Mouse (Mus musculus): ENCODE data around the gene Tmprss3. TPM values are rescaled to one million over a fixed set of nuclear protein-coding genes. Genes with fewer than 3 reads are reported as not detected.

Tmprss3 gene
- not detected in 2 replicates for polyA plus RNA-seq (2015; fragmentation: Nextera tagmentation; extraction: Ambion mirVana)

DNA sequence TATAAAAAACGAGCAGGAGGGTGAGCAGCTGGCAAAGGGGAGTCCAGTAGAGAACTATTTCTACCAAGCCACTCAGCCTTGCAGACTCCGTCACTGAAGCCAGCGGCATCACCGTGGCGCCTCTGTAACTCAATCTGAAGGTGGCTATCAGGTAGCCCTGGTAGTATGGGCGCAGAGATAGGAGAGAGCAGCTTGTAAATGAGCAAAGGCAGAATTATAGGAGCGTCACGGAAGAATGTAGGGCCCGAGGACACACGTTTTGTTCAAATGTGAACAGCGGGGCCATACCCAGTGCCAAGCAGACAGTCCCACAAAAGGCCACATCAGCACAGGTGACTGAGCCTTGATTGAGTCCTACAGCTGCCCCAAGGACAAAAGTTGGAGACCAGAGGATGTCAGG lies at the start of gene Tmprss3:
Tmprss3 (minus strand) TSS at position 101 of the 400 bp plus-strand sequence.
- H3K9me3 ChIP-seq (replicated peaks; ENCODE audit: control insufficient read depth, low read length) = no peaks in the 10 kb centered on the region
- H3K36me3 ChIP-seq (ENCODE audit: control insufficient read depth, insufficient read depth) = no peaks in the 10 kb centered on the region
- no peaks in the 10 kb centered on the region for H3K4me1 ChIP-seq (ENCODE audit: control insufficient read depth, insufficient read depth, low read length)
- H3K9ac ChIP-seq (ENCODE audit: low read length) = no peak within 1 kb of the TSS
- no peaks in the 10 kb centered on the region for H3K27me3 ChIP-seq (ENCODE audit: control insufficient read depth, insufficient read depth, low read length)
- no peak for ATAC-seq (replicated peaks; ENCODE audit: extremely low read depth, insufficient read depth, low FRiP score)
- H3K4me3 ChIP-seq (ENCODE audit: low read length) = no peak within 1 kb of the TSS
- 83% methylated on average over 11 of the region's 11 CpGs for WGBS
- H3K4me2 ChIP-seq (ENCODE audit: low read depth, low read length) = no peak within 1 kb of the TSS
- H3K27ac ChIP-seq (ENCODE audit: low read length) = no peak within 1 kb of the TSS

GRCm38 (mm10) chr17:31247144-31247543 lies 48.4 kb upstream of the Tmprss3 start:
- ATAC-seq (replicated peaks; ENCODE audit: extremely low read depth, insufficient read depth, low FRiP score) = no peak
- Histone ChIP-seq H3K4me1 (ENCODE audit: control insufficient read depth, insufficient read depth, low read length) (peaks cover 7% of the 10 kb centered on the region), H3K9ac (ENCODE audit: low read length) (no peak overlapping the region), H3K9me3 (replicated peaks; ENCODE audit: control insufficient read depth, low read length) (peaks cover 4% of the 10 kb centered on the region; the same call in 1 of the 2 replicates), H3K36me3 (ENCODE audit: control insufficient read depth, insufficient read depth) (no peaks in the 10 kb centered on the region), H3K4me3 (ENCODE audit: low read length) (no peak overlapping the region), H3K4me2 (ENCODE audit: low read depth, low read length) (no peak overlapping the region), H3K27me3 (ENCODE audit: control insufficient read depth, insufficient read depth, low read length) (no peaks in the 10 kb centered on the region), H3K27ac (ENCODE audit: low read length) (no peak overlapping the region)
- 25% methylated on average over 5 of the region's 5 CpGs for WGBS

DNA sequence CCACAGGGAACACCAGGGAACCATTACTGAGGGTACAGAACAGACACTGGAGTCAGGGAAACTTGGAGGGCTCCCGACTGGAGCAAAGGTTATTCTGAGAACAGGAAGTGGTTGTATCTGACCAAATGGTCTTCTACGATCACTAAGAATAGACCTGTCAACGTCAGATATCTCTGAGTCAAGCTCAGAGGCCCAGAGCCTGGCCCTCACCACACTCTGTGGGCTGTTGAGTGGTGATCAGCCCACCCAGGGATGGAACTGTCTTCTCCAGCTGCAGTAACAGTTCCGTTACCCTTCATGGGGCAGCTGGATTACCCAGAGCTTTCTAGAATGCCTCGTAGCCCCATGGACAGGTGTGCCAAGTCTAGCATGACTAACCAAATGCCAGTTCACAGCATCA lies 46.5 kb upstream of the Tmprss3 start:
- ATAC-seq (replicated peaks; ENCODE audit: extremely low read depth, insufficient read depth, low FRiP score) = peak; percentile 89

GRCm38 (mm10) chr17:31242764-31243163 lies 44.0 kb upstream of the Tmprss3 start:
- Histone ChIP-seq H3K4me2 (ENCODE audit: low read depth, low read length) (no peak overlapping the region), H3K9ac (ENCODE audit: low read length) (no peak overlapping the region), H3K27me3 (ENCODE audit: control insufficient read depth, insufficient read depth, low read length) (no peaks in the 10 kb centered on the region), H3K9me3 (replicated peaks; ENCODE audit: control insufficient read depth, low read length) (peaks cover 4% of the 10 kb centered on the region; the same call in 1 of the 2 replicates), H3K4me3 (ENCODE audit: low read length) (no peak overlapping the region), H3K36me3 (ENCODE audit: control insufficient read depth, insufficient read depth) (no peaks in the 10 kb centered on the region), H3K4me1 (ENCODE audit: control insufficient read depth, insufficient read depth, low read length) (peaks cover 7% of the 10 kb centered on the region), H3K27ac (ENCODE audit: low read length) (no peak overlapping the region)
- 0% methylated on average over 1 of the region's 1 CpGs for WGBS
- no peak for ATAC-seq (replicated peaks; ENCODE audit: extremely low read depth, insufficient read depth, low FRiP score)

More for the DNA sequence above, 46.5 kb upstream of the Tmprss3 start:
- 27% methylated on average over 5 of the region's 5 CpGs for WGBS
- H3K27ac ChIP-seq (ENCODE audit: low read length) = peak overlapping the region; percentile 27; the same call in 1 of the 2 replicates
- H3K9ac ChIP-seq (ENCODE audit: low read length) = no peak overlapping the region
- no peak overlapping the region for H3K4me3 ChIP-seq (ENCODE audit: low read length)
- no peaks in the 10 kb centered on the region for H3K36me3 ChIP-seq (ENCODE audit: control insufficient read depth, insufficient read depth)
- no peak overlapping the region for H3K4me2 ChIP-seq (ENCODE audit: low read depth, low read length)
- H3K27me3 ChIP-seq (ENCODE audit: control insufficient read depth, insufficient read depth, low read length) = no peaks in the 10 kb centered on the region
- peaks cover 4% of the 10 kb centered on the region; the same call in 1 of the 2 replicates for H3K9me3 ChIP-seq (replicated peaks; ENCODE audit: control insufficient read depth, low read length)
- H3K4me1 ChIP-seq (ENCODE audit: control insufficient read depth, insufficient read depth, low read length) = peaks cover 7% of the 10 kb centered on the region

GRCm38 (mm10) chr17:31241156-31241555 lies 42.4 kb upstream of the Tmprss3 start:
- Histone ChIP-seq H3K27me3 (ENCODE audit: control insufficient read depth, insufficient read depth, low read length) (no peaks in the 10 kb centered on the region), H3K27ac (ENCODE audit: low read length) (no peak overlapping the region), H3K4me2 (ENCODE audit: low read depth, low read length) (no peak overlapping the region), H3K36me3 (ENCODE audit: control insufficient read depth, insufficient read depth) (no peaks in the 10 kb centered on the region), H3K4me1 (ENCODE audit: control insufficient read depth, insufficient read depth, low read length) (peaks cover 7% of the 10 kb centered on the region), H3K9me3 (replicated peaks; ENCODE audit: control insufficient read depth, low read length) (peaks cover 4% of the 10 kb centered on the region; the same call in 1 of the 2 replicates), H3K9ac (ENCODE audit: low read length) (no peak overlapping the region), H3K4me3 (ENCODE audit: low read length) (no peak overlapping the region)
- ATAC-seq (replicated peaks; ENCODE audit: extremely low read depth, insufficient read depth, low FRiP score) = no peak
- 79% methylated on average over 8 of the region's 8 CpGs for WGBS

DNA sequence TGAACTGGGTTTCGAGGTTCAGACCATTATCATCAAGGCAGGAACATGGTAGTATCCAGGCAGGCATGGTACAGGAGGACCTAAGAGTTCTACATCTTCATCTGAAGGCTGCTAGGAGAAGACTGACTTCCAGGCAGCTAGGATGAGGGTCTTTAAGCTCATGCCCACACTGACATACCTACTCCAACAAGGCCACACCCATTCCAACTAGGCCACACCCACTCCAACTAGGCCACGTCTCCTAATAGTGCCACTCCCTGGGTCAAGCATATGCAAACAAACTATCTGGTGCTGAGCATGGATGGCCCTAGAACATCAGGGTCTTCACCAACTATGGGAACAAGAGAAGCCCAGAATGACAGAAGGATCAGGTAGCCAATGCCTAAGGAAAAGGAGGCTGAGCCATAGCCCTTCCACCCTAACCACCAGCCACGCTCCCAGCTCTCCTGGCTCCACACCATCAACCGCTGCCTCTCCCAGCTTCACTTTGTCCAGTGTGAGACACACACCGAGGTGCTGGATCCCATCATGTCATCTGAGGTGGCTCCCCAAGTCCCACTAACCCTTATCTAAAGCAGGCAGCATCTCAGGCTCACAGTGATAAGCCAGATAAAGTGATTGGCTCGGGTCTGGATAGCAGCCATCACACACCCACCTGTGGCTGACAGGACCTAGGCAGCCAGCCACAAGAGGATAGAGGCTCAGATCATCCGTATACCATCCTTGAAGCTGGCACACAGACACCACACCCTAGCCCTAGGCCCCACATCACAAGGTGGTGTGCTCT lies 39.6 kb upstream of the Tmprss3 start:
- no peak for ATAC-seq (replicated peaks; ENCODE audit: extremely low read depth, insufficient read depth, low FRiP score)
- 74% methylated on average over 7 of the region's 7 CpGs for WGBS

GRCm38 (mm10) chr17:31235915-31236314 lies 37.1 kb upstream of the Tmprss3 start:
- Histone ChIP-seq H3K27ac (ENCODE audit: low read length) (no peak overlapping the region), H3K4me3 (ENCODE audit: low read length) (no peak overlapping the region), H3K36me3 (ENCODE audit: control insufficient read depth, insufficient read depth) (no peaks in the 10 kb centered on the region), H3K9ac (ENCODE audit: low read length) (no peak overlapping the region), H3K27me3 (ENCODE audit: control insufficient read depth, insufficient read depth, low read length) (no peaks in the 10 kb centered on the region), H3K9me3 (replicated peaks; ENCODE audit: control insufficient read depth, low read length) (no peaks in the 10 kb centered on the region), H3K4me1 (ENCODE audit: control insufficient read depth, insufficient read depth, low read length) (no peaks in the 10 kb centered on the region), H3K4me2 (ENCODE audit: low read depth, low read length) (no peak overlapping the region)
- ATAC-seq (replicated peaks; ENCODE audit: extremely low read depth, insufficient read depth, low FRiP score) = no peak
- WGBS = 95% methylated on average over 1 of the region's 1 CpGs

More for the DNA sequence above, 39.6 kb upstream of the Tmprss3 start:
- no peaks in the 10 kb centered on the region for H3K27me3 ChIP-seq (ENCODE audit: control insufficient read depth, insufficient read depth, low read length)
- H3K36me3 ChIP-seq (ENCODE audit: control insufficient read depth, insufficient read depth) = no peaks in the 10 kb centered on the region
- H3K27ac ChIP-seq (ENCODE audit: low read length) = no peak overlapping the region
- no peak overlapping the region for H3K4me3 ChIP-seq (ENCODE audit: low read length)
- H3K4me2 ChIP-seq (ENCODE audit: low read depth, low read length) = no peak overlapping the region
- H3K4me1 ChIP-seq (ENCODE audit: control insufficient read depth, insufficient read depth, low read length) = no peaks in the 10 kb centered on the region
- no peaks in the 10 kb centered on the region for H3K9me3 ChIP-seq (replicated peaks; ENCODE audit: control insufficient read depth, low read length)
- H3K9ac ChIP-seq (ENCODE audit: low read length) = no peak overlapping the region

DNA sequence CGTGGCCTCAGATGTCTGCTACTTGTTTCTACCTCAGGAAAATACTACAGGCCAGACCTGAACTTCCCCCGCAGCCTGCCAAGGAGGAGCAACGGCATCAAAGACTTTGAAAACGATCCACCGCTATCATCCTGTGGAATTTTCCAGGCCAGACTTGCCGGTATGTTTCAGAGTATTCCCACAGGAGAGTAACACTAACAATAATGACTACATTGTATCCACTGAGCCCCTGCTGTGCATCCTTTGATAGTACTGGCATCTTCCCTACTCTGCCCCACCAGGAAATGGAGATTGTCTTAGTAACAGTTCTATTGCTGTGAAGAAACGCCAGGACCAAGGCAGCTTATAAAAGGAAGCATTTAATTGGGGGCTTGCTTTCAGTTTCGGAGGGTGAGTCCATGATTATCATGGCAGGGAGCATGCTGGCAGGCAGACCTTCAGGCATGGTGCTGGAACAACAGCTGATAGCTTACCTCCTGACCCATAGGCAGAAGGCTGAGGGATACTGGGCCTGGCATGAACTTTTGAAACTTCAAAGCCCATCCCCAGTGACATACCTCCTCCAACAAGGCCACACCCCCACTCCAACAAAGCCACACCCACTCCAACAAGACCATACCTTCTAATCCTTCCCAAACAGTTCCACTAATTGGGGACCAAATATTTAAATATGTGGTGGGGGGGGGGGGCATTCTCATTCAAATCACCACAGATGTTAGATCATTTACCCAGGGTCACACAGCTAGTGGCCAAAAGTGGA lies 33.7 kb upstream of the Tmprss3 start:
- no peak overlapping the region for H3K27ac ChIP-seq (ENCODE audit: low read length)
- no peaks in the 10 kb centered on the region for H3K27me3 ChIP-seq (ENCODE audit: control insufficient read depth, insufficient read depth, low read length)
- WGBS = 35% methylated on average over 8 of the region's 8 CpGs
- H3K4me2 ChIP-seq (ENCODE audit: low read depth, low read length) = no peak overlapping the region
- no peak overlapping the region for H3K9ac ChIP-seq (ENCODE audit: low read length)
- ATAC-seq (replicated peaks; ENCODE audit: extremely low read depth, insufficient read depth, low FRiP score) = peak; percentile 37; the same call in 1 of the 2 replicates
- H3K4me1 ChIP-seq (ENCODE audit: control insufficient read depth, insufficient read depth, low read length) = no peaks in the 10 kb centered on the region
- no peak overlapping the region for H3K4me3 ChIP-seq (ENCODE audit: low read length)
- no peaks in the 10 kb centered on the region for H3K9me3 ChIP-seq (replicated peaks; ENCODE audit: control insufficient read depth, low read length)
- H3K36me3 ChIP-seq (ENCODE audit: control insufficient read depth, insufficient read depth) = no peaks in the 10 kb centered on the region

- 39% methylated on average over 6 of the region's 6 CpGs for WGBS
- H3K27ac ChIP-seq (ENCODE audit: low read length) = no peak overlapping the region
- H3K36me3 ChIP-seq (ENCODE audit: control insufficient read depth, insufficient read depth) = no peaks in the 10 kb centered on the region
- H3K4me1 ChIP-seq (ENCODE audit: control insufficient read depth, insufficient read depth, low read length) = no peaks in the 10 kb centered on the region
- no peaks in the 10 kb centered on the region for H3K27me3 ChIP-seq (ENCODE audit: control insufficient read depth, insufficient read depth, low read length)
- ATAC-seq (replicated peaks; ENCODE audit: extremely low read depth, insufficient read depth, low FRiP score) = no peak
- no peak overlapping the region for H3K9ac ChIP-seq (ENCODE audit: low read length)
- H3K4me3 ChIP-seq (ENCODE audit: low read length) = no peak overlapping the region
- no peak overlapping the region for H3K4me2 ChIP-seq (ENCODE audit: low read depth, low read length)
- no peaks in the 10 kb centered on the region for H3K9me3 ChIP-seq (replicated peaks; ENCODE audit: control insufficient read depth, low read length)
These were observed 33.0 kb upstream of the Tmprss3 start for GRCm38 (mm10) chr17:31231780-31232179.

All from heart, embryonic 16.5 days (tissue).